Mouse (Mus musculus): Measurements from ENCODE around the gene Dscam. TPM values are rescaled to one million over a fixed set of nuclear protein-coding genes. Genes with fewer than 3 reads are reported as not detected.

The Dscam gene
- polyA plus RNA-seq, 1 experiment from 2014 or later = 0.08 TPM

GRCm38 (mm10) chr16:97100091-97100490 lies 70.5 kb downstream of the Dscam start:
- Histone ChIP-seq H3K4me2 (no peak overlapping the region), H3K9me3 (no peaks in the 10 kb centered on the region), H3K27ac (no peak overlapping the region), H3K4me3 (no peak overlapping the region), H3K27me3 (0 out of 2 replicates have a peak, but pooled peaks cover 4% of the 10 kb centered on the region), H3K9ac (no peak overlapping the region), H3K4me1 (0 out of 2 replicates have a peak, but pooled peaks cover 7% of the 10 kb centered on the region), H3K36me3 (no peaks in the 10 kb centered on the region)
- WGBS = 72% methylated on average over 2 of the region's 2 CpGs
- ATAC-seq (ENCODE audit: insufficient number of reproducible peaks, low FRiP score, low TSS enrichment, low read depth) = no peak

GRCm38 (mm10) chr16:97098508-97098907 lies 72.0 kb downstream of the Dscam start:
- ATAC-seq (ENCODE audit: insufficient number of reproducible peaks, low FRiP score, low TSS enrichment, low read depth) = no peak
- 0 out of 2 replicates have a peak, but pooled peaks cover 7% of the 10 kb centered on the region for H3K4me1 ChIP-seq
- 17% methylated on average over 5 of the region's 5 CpGs for WGBS

GRCm38 (mm10) chr16:97096709-97097108 lies 73.8 kb downstream of the Dscam start:
- Histone ChIP-seq H3K9me3 (no peaks in the 10 kb centered on the region), H3K4me1 (0 out of 2 replicates have a peak, but pooled peaks cover 7% of the 10 kb centered on the region), H3K4me2 (no peak overlapping the region), H3K4me3 (no peak overlapping the region), H3K27ac (no peak overlapping the region), H3K9ac (no peak overlapping the region), H3K36me3 (no peaks in the 10 kb centered on the region), H3K27me3 (0 out of 2 replicates have a peak, but pooled peaks cover 4% of the 10 kb centered on the region)
- WGBS = 69% methylated on average over 2 of the region's 2 CpGs
- no peak for ATAC-seq (ENCODE audit: insufficient number of reproducible peaks, low FRiP score, low TSS enrichment, low read depth)

More at GRCm38 (mm10) chr16:97098508-97098907, 72.0 kb downstream of the Dscam start:
- H3K27me3 ChIP-seq = 0 out of 2 replicates have a peak, but pooled peaks cover 4% of the 10 kb centered on the region
- H3K27ac ChIP-seq = no peak overlapping the region
- H3K36me3 ChIP-seq = no peaks in the 10 kb centered on the region
- H3K4me3 ChIP-seq = no peak overlapping the region
- H3K9ac ChIP-seq = no peak overlapping the region
- H3K4me2 ChIP-seq = no peak overlapping the region
- no peaks in the 10 kb centered on the region for H3K9me3 ChIP-seq

GRCm38 (mm10) chr16:97095496-97095895 lies 75.1 kb downstream of the Dscam start:
- Histone ChIP-seq H3K36me3 (no peaks in the 10 kb centered on the region), H3K4me2 (no peak overlapping the region), H3K27ac (no peak overlapping the region), H3K4me3 (no peak overlapping the region), H3K27me3 (no peaks in the 10 kb centered on the region), H3K9me3 (no peaks in the 10 kb centered on the region), H3K9ac (no peak overlapping the region), H3K4me1 (0 out of 2 replicates have a peak, but pooled peaks cover 7% of the 10 kb centered on the region)
- WGBS = 92% methylated on average over 1 of the region's 1 CpGs
- ATAC-seq (ENCODE audit: insufficient number of reproducible peaks, low FRiP score, low TSS enrichment, low read depth) = no peak

- no peak for ATAC-seq (ENCODE audit: insufficient number of reproducible peaks, low FRiP score, low TSS enrichment, low read depth)
- H3K27ac ChIP-seq = no peak overlapping the region
- H3K36me3 ChIP-seq = no peaks in the 10 kb centered on the region
Measured at GRCm38 (mm10) chr16:97089339-97089738, 81.2 kb downstream of the Dscam start.

GRCm38 (mm10) chr16:97083694-97084093 lies 86.9 kb downstream of the Dscam start:
- Histone ChIP-seq H3K9ac (no peak overlapping the region), H3K9me3 (no peaks in the 10 kb centered on the region), H3K4me3 (no peak overlapping the region), H3K36me3 (no peaks in the 10 kb centered on the region), H3K27ac (no peak overlapping the region), H3K27me3 (no peaks in the 10 kb centered on the region), H3K4me1 (no peaks in the 10 kb centered on the region), H3K4me2 (no peak overlapping the region)
- whole genome bisulfite sequencing = 89% methylated on average over 2 of the region's 2 CpGs
- ATAC-seq (ENCODE audit: insufficient number of reproducible peaks, low FRiP score, low TSS enrichment, low read depth) = no peak

More at GRCm38 (mm10) chr16:97089339-97089738, 81.2 kb downstream of the Dscam start:
- H3K9ac ChIP-seq = no peak overlapping the region
- H3K4me1 ChIP-seq = no peaks in the 10 kb centered on the region
- WGBS = 54% methylated on average over 3 of the region's 3 CpGs
- no peaks in the 10 kb centered on the region for H3K27me3 ChIP-seq
- H3K4me3 ChIP-seq = no peak overlapping the region
- no peaks in the 10 kb centered on the region for H3K9me3 ChIP-seq
- no peak overlapping the region for H3K4me2 ChIP-seq

GRCm38 (mm10) chr16:97075920-97076572 lies 94.5 kb downstream of the Dscam start:
- ATAC-seq (ENCODE audit: insufficient number of reproducible peaks, low FRiP score, low TSS enrichment, low read depth) = no peak

GRCm38 (mm10) chr16:97075137-97075902 lies 95.2 kb downstream of the Dscam start:
- no peak for ATAC-seq (ENCODE audit: insufficient number of reproducible peaks, low FRiP score, low TSS enrichment, low read depth)
- H3K4me2 ChIP-seq = no peak overlapping the region
- no peaks in the 10 kb centered on the region for H3K27me3 ChIP-seq
- H3K4me3 ChIP-seq = no peak overlapping the region
- no peak overlapping the region for H3K9ac ChIP-seq
- WGBS = 72% methylated on average over 6 of the region's 6 CpGs
- no peaks in the 10 kb centered on the region for H3K9me3 ChIP-seq
- no peaks in the 10 kb centered on the region for H3K36me3 ChIP-seq
- no peak overlapping the region for H3K27ac ChIP-seq
- H3K4me1 ChIP-seq = no peaks in the 10 kb centered on the region

More at GRCm38 (mm10) chr16:97075920-97076572, 94.5 kb downstream of the Dscam start:
- Histone ChIP-seq H3K4me3 (no peak overlapping the region), H3K27ac (no peak overlapping the region), H3K9ac (no peak overlapping the region), H3K4me1 (no peaks in the 10 kb centered on the region), H3K36me3 (no peaks in the 10 kb centered on the region), H3K4me2 (no peak overlapping the region), H3K27me3 (no peaks in the 10 kb centered on the region), H3K9me3 (no peaks in the 10 kb centered on the region)
- WGBS = 74% methylated on average over 4 of the region's 4 CpGs

- H3K9ac ChIP-seq = no peak overlapping the region
- no peaks in the 10 kb centered on the region for H3K36me3 ChIP-seq
- no peak overlapping the region for H3K4me2 ChIP-seq
- no peak for ATAC-seq (ENCODE audit: insufficient number of reproducible peaks, low FRiP score, low TSS enrichment, low read depth)
- H3K4me1 ChIP-seq = no peaks in the 10 kb centered on the region
- H3K27me3 ChIP-seq = no peaks in the 10 kb centered on the region
- no peak overlapping the region for H3K27ac ChIP-seq
- WGBS = 95% methylated on average over 1 of the region's 1 CpGs
- H3K9me3 ChIP-seq = no peaks in the 10 kb centered on the region
- no peak overlapping the region for H3K4me3 ChIP-seq
Measured at GRCm38 (mm10) chr16:97073847-97074246, 96.7 kb downstream of the Dscam start.

- H3K4me1 ChIP-seq = no peaks in the 10 kb centered on the region
- no peaks in the 10 kb centered on the region for H3K27me3 ChIP-seq
- no peak overlapping the region for H3K4me3 ChIP-seq
- WGBS = 85% methylated on average over 2 of the region's 2 CpGs
- H3K36me3 ChIP-seq = no peaks in the 10 kb centered on the region
- H3K9ac ChIP-seq = no peak overlapping the region
- H3K9me3 ChIP-seq = no peaks in the 10 kb centered on the region
- H3K4me2 ChIP-seq = no peak overlapping the region
- H3K27ac ChIP-seq = no peak overlapping the region
- ATAC-seq (ENCODE audit: insufficient number of reproducible peaks, low FRiP score, low TSS enrichment, low read depth) = no peak
Measured at GRCm38 (mm10) chr16:97072624-97073023, 97.9 kb downstream of the Dscam start.

GRCm38 (mm10) chr16:97066856-97067255 lies 103.7 kb downstream of the Dscam start:
- H3K9me3 ChIP-seq = no peaks in the 10 kb centered on the region
- no peak overlapping the region for H3K4me3 ChIP-seq
- WGBS = 66% methylated on average over 4 of the region's 4 CpGs
- H3K27me3 ChIP-seq = no peaks in the 10 kb centered on the region
- H3K27ac ChIP-seq = no peak overlapping the region
- ATAC-seq (ENCODE audit: insufficient number of reproducible peaks, low FRiP score, low TSS enrichment, low read depth) = no peak
- H3K36me3 ChIP-seq = no peaks in the 10 kb centered on the region
- no peak overlapping the region for H3K9ac ChIP-seq
- no peak overlapping the region for H3K4me2 ChIP-seq
- H3K4me1 ChIP-seq = no peaks in the 10 kb centered on the region

- WGBS = 83% methylated on average over 3 of the region's 3 CpGs
- Histone ChIP-seq H3K9ac (no peak overlapping the region), H3K4me1 (no peaks in the 10 kb centered on the region), H3K36me3 (no peaks in the 10 kb centered on the region), H3K27ac (no peak overlapping the region), H3K27me3 (no peaks in the 10 kb centered on the region), H3K4me3 (no peak overlapping the region), H3K4me2 (no peak overlapping the region), H3K9me3 (no peaks in the 10 kb centered on the region)
- no peak for ATAC-seq (ENCODE audit: insufficient number of reproducible peaks, low FRiP score, low TSS enrichment, low read depth)
Measured at GRCm38 (mm10) chr16:97062207-97062606, 108.3 kb downstream of the Dscam start.

Data from limb, embryonic 15.5 days (tissue).